Mouse (Mus musculus) cerebellum, adult 2 months (tissue): ENCODE measurements around the gene Hist1h4i. TPM values are rescaled to one million over a fixed set of nuclear protein-coding genes. Genes with fewer than 3 reads are reported as not detected.

ENCODE experiments used
- DNase-seq, 2 experiments: peaks; one replicate each; pipeline ENCODE4 v3.0.0; 2021
- H3K27ac ChIP-seq: fragments of 200-500 bp; 2 replicates; pipeline ENCODE4 v1.5.1; 2012; ENCODE audit warnings: low read length, control low read depth, inconsistent platforms; ENCODE audit not compliant: insufficient read depth
- H3K27me3 ChIP-seq: fragments of 200-500 bp; 2 replicates; pipeline ENCODE4 v1.6.1; 2012; ENCODE audit warnings: inconsistent platforms, mild to moderate bottlenecking, low read length, moderate library complexity; ENCODE audit not compliant: control insufficient read depth, insufficient read depth
- H3K4me1 ChIP-seq: fragments of 200-500 bp; 2 replicates; pipeline ENCODE4 v1.6.1; 2011; ENCODE audit warnings: low read length; ENCODE audit not compliant: control insufficient read depth, insufficient read depth
- H3K4me3 ChIP-seq: fragments of 200-500 bp; replicated peaks from 2 replicates; pipeline ENCODE3; 2011; ENCODE audit warnings: mild to moderate bottlenecking, low read depth, low read length, control low read depth; ENCODE audit not compliant: insufficient read depth
- CTCF ChIP-seq: fragments of 200-500 bp; IDR thresholded peaks from 2 replicates; pipeline ENCODE4 v1.5.1; 2011; ENCODE audit warnings: low read depth, mild to moderate bottlenecking, control low read depth, low read length, moderate library complexity, borderline replicate concordance; ENCODE audit not compliant: insufficient read depth
- POLR2A ChIP-seq: fragments of 200-500 bp; IDR thresholded peaks from 2 replicates; pipeline ENCODE4 v1.6.1; 2011; ENCODE audit warnings: low read length, control low read depth, borderline replicate concordance; ENCODE audit not compliant: insufficient read depth
- WGBS: fragments of 180-500 bp; shearing (Covaris S2); methylation state at CpG from one replicate; pipeline ENCODE4 v1.1.7; 2018; 5-methylcytosine and 5-hydroxymethylcytosine counted together
- polyA plus RNA-seq: library from polyadenylated mRNA; depleted of rRNA; stranded (reverse); fragments of >200 nt; gene quantifications from 2 replicates; pipeline ENCODE4 v1.2.3, GENCODE M21; 2012; rRNA removed

Hist1h4i gene
- polyA plus RNA-seq, 1 experiment = 8.8 TPM

- no peak overlapping the region for H3K4me3 ChIP-seq
- H3K27ac ChIP-seq = no peak overlapping the region
- H3K27me3 ChIP-seq = peaks cover 15% of the 10 kb centered on the region; the same call in 1 of the 2 replicates
- no peak for DNase-seq
- WGBS = 10% methylated on average over 8 of the region's 8 CpGs
- no peaks in the 10 kb centered on the region for H3K4me1 ChIP-seq
- no peak for TF ChIP-seq POLR2A
- no peak for TF ChIP-seq CTCF
Measured at GRCm38 (mm10) chr13:21994896-21995295, 46.3 kb downstream of the Hist1h4i start.

- no peak overlapping the region for H3K4me3 ChIP-seq
- no peak overlapping the region for H3K27ac ChIP-seq
- no peak for TF ChIP-seq CTCF
- no peak for TF ChIP-seq POLR2A
- DNase-seq = no peak
- WGBS = 11% methylated on average over 22 of the region's 22 CpGs
- H3K27me3 ChIP-seq = peaks cover 15% of the 10 kb centered on the region; the same call in 1 of the 2 replicates
- H3K4me1 ChIP-seq = no peaks in the 10 kb centered on the region
Measured at GRCm38 (mm10) chr13:21993957-21994738, 47.0 kb downstream of the Hist1h4i start.

- Histone ChIP-seq H3K4me3 (no peak overlapping the region), H3K27me3 (peaks cover 15% of the 10 kb centered on the region; the same call in 1 of the 2 replicates), H3K4me1 (no peaks in the 10 kb centered on the region), H3K27ac (no peak overlapping the region)
- WGBS = 92% methylated on average over 5 of the region's 5 CpGs
- TF ChIP-seq CTCF (no peak), POLR2A (no peak)
- no peak for DNase-seq
Measured at GRCm38 (mm10) chr13:21992550-21992949, 48.6 kb downstream of the Hist1h4i start.

Other genes with a start within 250 kb of the Hist1h4i start
- gene Hist1h2bq, start 231.2 kb downstream of the Hist1h4i start, polyA plus RNA-seq = 1.2 and 2.3 TPM in 2 replicates
- not detected in 2 replicates for gene Hist1h2ao, start 230.9 kb downstream of the Hist1h4i start, polyA plus RNA-seq
- gene Hist1h4m, start 229.6 kb downstream of the Hist1h4i start, polyA plus RNA-seq = not detected in 2 replicates
- gene Hist1h4n, start 209.2 kb downstream of the Hist1h4i start, polyA plus RNA-seq = 12.7 and 19.8 TPM in 2 replicates
- 1.5 and 1.6 TPM in 2 replicates for gene Hist1h2ap, start 207.9 kb downstream of the Hist1h4i start, polyA plus RNA-seq
- gene Hist1h2br, start 207.6 kb downstream of the Hist1h4i start, polyA plus RNA-seq = 0.16 and 1.3 TPM in 2 replicates
- 0.95 and 1.0 TPM in 2 replicates for gene Zfp184, start 96.3 kb downstream of the Hist1h4i start, polyA plus RNA-seq
- not detected in 2 replicates for gene Pom121l2, start 60.2 kb downstream of the Hist1h4i start, polyA plus RNA-seq
- 0.36 and 1.1 TPM in 2 replicates for gene Prss16, start 31.6 kb downstream of the Hist1h4i start, polyA plus RNA-seq
- gene Hist1h2ah, start 5.8 kb downstream of the Hist1h4i start, polyA plus RNA-seq = not detected in 2 replicates
- 0.34 TPM in 1 of 2 replicates, not detected in the other for gene Hist1h2bk, start 5.5 kb downstream of the Hist1h4i start, polyA plus RNA-seq
- gene Hist1h2ag, start 1.6 kb upstream of the Hist1h4i start, polyA plus RNA-seq = 0.60 and 1.1 TPM in 2 replicates
- gene Hist1h2bj, start 1.9 kb upstream of the Hist1h4i start, polyA plus RNA-seq = 0.97 and 1.5 TPM in 2 replicates
- gene Vmn1r188, start 43.1 kb upstream of the Hist1h4i start, polyA plus RNA-seq = not detected in 2 replicates
- gene Vmn1r189, start 64.5 kb upstream of the Hist1h4i start, polyA plus RNA-seq = not detected in 2 replicates
- not detected in 2 replicates for gene Vmn1r191, start 142.6 kb upstream of the Hist1h4i start, polyA plus RNA-seq
- gene Vmn1r192, start 149.8 kb upstream of the Hist1h4i start, polyA plus RNA-seq = not detected in 2 replicates
- not detected in 2 replicates for gene Vmn1r193, start 181.8 kb upstream of the Hist1h4i start, polyA plus RNA-seq
- not detected in 2 replicates for gene Vmn1r194, start 202.9 kb upstream of the Hist1h4i start, polyA plus RNA-seq
- gene Vmn1r195, start 229.2 kb upstream of the Hist1h4i start, polyA plus RNA-seq = not detected in 2 replicates
- gene Vmn1r196, start 248.6 kb upstream of the Hist1h4i start, polyA plus RNA-seq = not detected in 2 replicates